Mouse (Mus musculus): Measurements from ENCODE around the gene Dctd.
"Not testable (repeated sequence)": the region's sequence is repeated elsewhere in the genome, so short reads cannot be mapped to it uniquely, and the experiment has no call there.

The Dctd gene

DNA sequence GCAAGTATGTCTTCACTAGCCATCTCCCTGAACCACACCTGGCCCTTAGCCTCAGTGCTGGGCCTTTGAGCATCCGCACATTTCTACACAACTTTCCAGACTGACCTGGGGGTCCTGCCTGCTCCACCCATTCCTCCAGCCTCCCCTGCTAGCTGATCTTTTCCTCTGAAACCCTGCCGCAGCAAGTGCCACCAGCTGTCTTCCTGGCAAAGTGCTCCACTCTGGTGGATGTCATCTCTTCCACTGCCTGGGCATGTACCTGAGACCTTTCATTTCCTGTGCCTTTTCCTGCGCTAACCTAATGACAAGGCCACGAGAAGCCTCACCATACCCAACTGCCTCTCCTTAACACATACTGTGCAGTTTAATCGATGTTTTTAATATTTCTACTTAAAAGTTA is 46.9 kb downstream of the Dctd start:
- no peak for DNase-seq (ENCODE audit: low spot score)

- peak; percentile 45 for DNase-seq (ENCODE audit: low spot score)
Observed at GRCm38 (mm10) chr8:48146449-48146848, 47.6 kb downstream of the Dctd start.

DNA sequence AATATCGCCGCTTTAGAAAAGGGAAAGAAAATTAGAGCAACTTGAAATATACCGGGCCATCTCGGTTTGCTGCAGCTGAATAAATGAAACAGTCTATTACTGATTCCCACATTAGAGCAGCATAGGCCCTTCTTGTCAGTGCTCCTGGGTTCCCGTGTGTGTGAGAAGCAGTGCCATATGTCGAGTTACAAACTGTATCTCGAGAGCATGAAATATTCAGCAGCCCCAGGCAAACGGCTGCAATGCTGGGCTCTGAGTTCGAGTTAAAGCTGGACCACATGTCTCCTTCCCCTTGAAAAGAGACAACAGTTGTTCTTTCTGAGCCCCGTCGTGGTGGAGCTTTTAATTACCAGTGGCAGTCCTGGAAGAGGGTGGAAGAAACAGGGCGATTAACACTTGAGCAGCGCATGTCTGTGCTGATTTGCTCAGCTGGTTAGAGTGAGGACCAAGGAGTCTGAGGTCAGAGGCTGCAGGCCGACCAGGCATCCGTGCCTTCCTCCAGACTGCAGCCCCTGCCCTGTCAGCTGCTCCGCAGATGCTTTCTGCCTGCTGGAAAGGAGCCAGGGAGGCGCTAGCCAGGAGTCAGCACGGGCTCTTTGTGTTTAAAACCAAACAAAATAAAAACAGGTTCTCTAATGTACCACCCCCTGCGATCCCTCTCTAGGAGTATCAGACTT is 53.3 kb downstream of the Dctd start:
- DNase-seq (ENCODE audit: low spot score), result no peak

GRCm38 (mm10) chr8:48153360-48154121 is 54.6 kb downstream of the Dctd start:
- DNase-seq (ENCODE audit: low spot score), result peak; percentile 57

- no peak for DNase-seq (ENCODE audit: low spot score)
Observed at GRCm38 (mm10) chr8:48157718-48158117, 58.8 kb downstream of the Dctd start.

DNA sequence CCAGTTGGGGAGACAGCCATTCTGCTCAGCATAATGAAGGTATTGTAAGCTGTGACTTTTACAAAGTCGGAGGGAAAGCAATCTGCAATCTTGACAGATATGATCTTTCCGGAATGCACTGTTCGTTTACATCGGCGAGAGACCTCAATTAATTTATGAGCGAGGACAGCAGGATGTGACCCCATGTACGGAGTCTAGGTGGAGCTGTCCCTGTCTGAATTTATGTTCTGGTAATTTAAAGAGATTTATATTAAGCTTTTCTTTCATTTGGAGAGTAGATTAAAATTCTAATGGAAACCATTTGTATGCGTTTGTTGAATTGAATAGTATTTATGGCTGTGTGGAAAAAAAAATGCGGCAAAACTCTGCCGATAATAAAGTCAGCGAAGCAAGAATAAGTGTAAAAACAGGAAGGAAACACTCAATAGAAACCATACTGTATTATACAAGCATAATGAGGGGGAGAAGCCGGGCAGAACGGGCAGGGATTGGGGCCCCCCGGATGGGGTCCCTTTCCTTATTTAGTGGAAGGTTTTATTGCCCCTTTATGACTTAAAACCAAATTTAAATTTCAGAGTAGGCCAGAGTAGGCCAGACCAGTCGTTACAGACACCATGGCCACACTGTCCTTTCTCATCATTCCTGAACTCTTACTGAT is 59.8 kb downstream of the Dctd start:
- no peak for DNase-seq (ENCODE audit: low spot score)

DNA sequence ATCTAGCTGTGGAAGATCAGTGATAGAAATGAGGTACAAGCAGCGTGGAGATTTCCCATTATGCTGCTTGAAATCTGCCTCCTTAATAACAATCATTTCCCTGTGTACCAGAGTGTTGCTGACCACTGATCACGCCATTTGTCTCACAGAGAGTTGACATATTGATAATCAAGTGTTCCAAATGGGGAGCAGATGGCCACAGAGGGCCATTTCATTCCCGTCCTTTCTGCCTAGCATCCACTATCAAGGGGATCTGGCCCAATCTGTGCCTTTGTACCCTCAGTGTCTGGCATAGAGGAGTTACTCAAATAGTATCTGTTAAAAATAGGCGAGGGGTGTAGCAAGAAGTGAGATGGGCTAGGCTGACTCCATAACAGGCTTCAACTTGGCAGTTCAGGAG is 78.5 kb downstream of the Dctd start:
- DNase-seq (ENCODE audit: low spot score), result no peak

GRCm38 (mm10) chr8:48177876-48178275 is 79.0 kb downstream of the Dctd start:
- no peak for DNase-seq (ENCODE audit: low spot score)

DNA sequence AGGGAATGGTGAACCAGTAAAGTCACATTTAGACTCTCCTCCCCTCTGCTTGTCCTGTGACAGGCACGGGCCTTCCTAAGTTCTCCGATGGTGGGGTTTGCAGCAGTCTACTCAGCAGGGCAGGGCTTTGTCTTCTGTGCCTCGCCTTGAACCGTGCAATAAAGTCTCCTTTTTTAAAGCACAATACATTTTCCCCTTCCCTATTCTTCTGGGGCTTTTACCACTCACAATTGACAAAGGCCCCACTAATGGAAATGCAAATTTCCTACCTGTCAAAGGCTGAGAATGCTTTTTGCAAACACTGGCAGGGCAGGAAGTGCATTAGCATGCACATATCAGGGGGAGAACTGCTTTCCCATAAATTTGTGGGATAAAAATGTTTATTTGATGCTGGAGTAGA is 80.1 kb downstream of the Dctd start:
- no peak for DNase-seq (ENCODE audit: low spot score)

DNA sequence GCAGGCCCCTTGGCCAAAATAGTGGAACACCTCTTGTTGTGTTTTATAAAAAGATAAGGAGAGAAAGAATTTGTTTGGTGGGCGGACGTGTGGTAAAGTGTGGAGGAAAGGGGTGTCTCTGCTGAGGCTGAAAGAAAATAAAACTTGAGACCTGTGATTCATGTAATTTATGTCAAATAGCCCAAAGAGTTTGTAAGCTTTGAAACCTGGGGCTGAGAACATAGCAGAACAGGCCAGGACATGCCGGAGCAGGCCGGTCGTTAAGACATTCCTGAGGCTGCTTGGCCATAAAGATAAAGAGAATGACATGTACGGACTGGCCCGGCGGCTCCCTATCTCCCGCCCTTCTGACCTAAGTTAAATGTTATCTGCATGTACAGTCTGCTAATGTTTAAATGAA is 81.3 kb downstream of the Dctd start:
- DNase-seq (ENCODE audit: low spot score), result not testable (repeated sequence)

GRCm38 (mm10) chr8:48181000-48181399 is 82.1 kb downstream of the Dctd start:
- DNase-seq (ENCODE audit: low spot score), result no peak

DNA sequence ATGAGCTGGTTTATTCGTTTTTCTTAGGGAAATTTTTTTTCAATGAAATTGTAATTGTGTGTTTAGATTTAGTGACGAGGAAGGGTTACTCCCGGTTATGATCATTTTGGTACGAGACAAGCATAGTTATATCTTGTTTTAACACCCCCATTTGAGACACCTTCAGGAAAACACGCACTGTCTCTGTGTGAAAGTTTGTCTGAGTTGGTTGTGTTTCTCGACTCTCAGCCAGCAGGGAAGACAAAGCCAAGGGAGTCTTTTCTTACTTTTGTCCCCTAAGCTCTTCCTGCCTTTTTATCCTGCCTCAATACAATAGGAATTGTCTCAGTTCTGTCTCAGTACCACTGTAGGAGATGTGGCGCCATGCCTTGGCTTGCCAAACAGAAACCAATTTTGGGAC is 84.9 kb downstream of the Dctd start:
- DNase-seq (ENCODE audit: low spot score), result no peak

DNA sequence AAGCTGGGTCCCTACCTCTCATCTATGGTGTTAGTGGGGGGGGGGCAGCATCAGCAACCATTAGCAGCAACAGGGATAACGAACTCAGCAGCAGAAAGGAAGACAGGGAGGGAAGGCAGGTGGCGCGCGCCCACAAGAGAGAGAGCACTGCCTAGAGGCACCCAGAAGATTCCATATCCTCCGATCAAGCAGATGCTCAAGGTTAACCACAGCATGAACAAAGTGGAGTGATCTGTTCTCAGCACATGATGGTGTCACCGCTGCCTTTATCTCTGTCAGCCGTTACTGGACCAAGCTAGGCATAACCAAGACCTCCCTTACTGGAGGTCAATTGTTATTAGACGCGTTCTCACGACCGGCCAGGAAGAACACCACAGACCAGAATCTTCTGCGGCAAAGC is 89.7 kb downstream of the Dctd start:
- DNase-seq (ENCODE audit: low spot score), result no peak

DNA sequence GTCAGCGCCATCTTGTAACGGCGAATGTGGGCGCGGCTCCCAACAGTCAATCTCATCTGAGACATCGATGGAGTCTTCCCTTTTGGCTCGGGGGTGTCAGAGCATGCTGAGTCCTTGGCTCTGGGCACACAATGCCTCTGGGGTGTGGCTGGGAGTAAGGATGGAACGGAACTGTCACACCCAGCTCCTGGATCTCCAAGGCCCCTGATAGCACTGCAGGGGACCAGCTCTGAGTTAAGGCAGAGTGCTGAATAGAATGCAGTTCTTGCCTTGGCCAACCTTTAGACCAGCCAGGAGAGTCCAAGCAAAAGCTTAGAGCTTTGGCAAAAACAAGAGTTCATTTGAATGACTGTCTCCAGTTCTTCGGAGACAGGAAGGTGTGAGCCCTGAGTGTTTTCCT is 97.1 kb downstream of the Dctd start:
- DNase-seq (ENCODE audit: low spot score), result no peak

- no peak for DNase-seq (ENCODE audit: low spot score)
Observed at GRCm38 (mm10) chr8:48199171-48199570, 100.3 kb downstream of the Dctd start.

DNA sequence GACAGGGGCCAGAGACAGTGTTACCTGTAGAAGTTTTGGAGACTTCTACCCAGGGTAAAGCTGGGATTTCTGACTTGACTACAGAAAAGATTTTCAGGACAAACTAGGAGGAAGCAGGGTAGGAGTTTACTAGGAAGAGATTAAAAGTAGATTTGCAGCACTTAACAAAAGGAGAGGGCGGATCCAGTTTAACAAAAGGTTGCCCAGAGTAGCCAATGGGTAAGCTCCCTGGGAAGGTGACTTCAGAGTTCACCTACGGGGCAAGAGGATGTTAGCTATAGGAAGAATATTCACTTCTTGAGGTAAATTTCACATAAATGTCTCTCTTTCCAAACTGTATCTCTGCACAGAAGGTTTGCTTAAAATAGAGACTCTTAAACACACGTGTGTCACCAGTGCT is 103.7 kb downstream of the Dctd start:
- DNase-seq (ENCODE audit: low spot score), result no peak

Measured in layer of hippocampus, adult 11-12 months (tissue).